Mouse (Mus musculus): ENCODE data around the gene Cubn.

The Cubn gene

DNA sequence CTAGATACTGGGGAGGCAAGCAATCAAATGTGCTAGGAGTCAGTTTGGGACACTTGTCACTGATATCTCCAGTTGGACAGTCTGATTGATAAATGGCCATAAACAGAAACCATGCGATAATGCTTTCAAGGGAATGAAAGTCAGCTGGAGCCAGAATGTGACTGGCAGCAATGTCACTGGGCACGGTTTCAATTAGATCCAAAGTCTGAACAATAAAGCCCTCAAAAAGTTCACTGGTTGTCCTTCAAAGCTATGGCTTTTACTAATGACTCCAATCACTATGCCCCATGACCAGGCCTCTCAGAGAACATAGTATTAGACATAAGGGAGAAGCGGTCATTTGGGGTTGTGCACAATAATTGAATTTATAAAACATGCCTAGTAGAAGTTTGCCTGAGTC, 7.0 kb downstream of the Cubn start:
- no peak for DNase-seq (ENCODE audit: low spot score)

DNA sequence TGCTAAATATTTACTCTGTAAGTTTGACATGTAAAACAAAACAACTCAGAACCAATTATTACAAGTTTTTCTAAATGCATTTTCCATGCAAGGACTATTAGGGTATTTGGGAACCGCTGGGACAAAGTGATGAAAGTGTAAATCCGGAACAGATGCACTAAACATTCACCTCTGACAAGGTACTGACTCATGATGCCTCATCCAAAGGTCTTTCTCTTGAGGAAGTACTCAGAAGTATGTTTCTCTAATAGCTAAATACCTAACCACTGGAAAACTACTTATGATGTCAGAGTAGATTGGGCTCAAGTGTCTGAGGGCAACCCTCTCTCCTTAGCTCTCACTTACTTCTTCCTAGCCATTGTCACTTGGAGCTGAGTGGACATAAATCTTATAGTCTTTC, 10.9 kb downstream of the Cubn start:
- no peak for DNase-seq (ENCODE audit: low spot score)

DNA sequence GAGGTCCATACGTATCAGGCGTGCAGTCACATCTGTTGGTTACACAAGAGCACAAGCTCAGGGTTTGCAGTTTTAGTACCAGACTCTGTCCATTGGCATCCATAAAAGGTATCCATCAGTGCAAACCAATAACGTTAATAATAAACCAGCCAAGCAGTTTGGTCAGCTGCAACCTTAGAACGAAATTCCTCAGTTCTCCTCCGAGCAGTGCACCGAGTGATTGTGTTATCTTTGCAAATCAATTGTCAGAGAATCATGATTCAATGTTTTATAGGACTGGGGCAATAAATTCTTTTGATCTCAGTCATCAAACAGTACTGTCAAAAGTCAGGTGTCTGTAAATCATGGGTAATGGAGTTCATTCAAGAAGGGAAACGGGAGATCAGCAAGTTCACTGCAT, 12.4 kb downstream of the Cubn start:
- no peak for DNase-seq (ENCODE audit: low spot score)

DNA sequence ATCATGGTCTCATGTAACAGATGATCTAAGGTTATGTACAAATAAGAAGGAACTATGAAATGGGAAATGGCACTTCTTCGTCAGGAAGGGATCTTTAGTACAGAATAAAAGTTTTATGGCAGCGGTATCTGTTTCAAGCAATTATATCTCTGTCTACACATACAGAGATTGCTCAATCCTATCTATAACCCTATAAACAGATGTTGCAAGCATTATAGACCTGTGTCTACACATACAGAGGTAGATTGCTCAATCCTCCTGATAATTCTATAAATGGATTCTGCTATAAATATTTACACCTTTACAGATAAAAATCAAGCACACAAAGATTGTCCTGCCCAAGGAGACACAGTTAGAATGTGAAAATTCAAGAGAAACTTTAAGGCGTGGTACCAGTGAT, 21.5 kb downstream of the Cubn start:
- no peak for DNase-seq (ENCODE audit: low spot score)

DNA sequence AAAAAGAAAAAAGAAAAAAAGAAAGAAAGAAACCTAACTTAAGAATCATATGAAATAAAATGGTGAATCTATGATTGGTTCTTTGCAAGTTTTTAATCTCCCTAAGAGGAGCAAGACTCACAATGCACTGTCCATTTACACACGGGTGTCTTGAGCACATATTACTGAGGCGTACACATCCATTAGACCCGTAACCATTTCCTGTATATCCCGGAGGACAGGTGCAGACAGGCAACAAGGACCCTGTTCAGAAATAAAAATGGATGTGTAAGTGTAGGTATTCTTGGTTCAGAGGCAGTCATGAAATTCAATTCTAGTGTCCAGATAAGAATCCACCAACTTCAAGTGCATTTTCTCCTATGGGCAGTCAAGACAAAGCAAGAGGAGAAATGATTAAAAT, 22.0 kb downstream of the Cubn start:
- no peak for DNase-seq (ENCODE audit: low spot score)

DNA sequence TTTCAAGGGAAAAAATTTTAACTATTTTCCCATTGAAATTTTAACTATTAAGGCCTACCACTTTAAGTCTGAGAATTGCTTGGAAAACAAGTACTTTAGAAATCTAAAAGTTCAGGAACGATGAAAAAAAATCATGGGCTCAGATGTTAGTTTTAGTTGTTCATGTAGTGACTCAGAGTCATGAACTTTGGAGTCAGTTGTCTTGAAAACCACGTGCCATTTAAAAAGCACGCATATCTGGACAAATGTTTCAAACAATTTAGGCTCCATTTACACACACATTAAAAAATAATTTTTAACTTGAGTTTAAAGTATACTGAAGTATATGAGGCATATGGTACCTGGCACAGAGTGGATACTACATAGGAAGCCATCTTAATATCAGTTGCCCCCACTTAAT, 24.9 kb downstream of the Cubn start:
- DNase-seq (ENCODE audit: low spot score): no peak

DNA sequence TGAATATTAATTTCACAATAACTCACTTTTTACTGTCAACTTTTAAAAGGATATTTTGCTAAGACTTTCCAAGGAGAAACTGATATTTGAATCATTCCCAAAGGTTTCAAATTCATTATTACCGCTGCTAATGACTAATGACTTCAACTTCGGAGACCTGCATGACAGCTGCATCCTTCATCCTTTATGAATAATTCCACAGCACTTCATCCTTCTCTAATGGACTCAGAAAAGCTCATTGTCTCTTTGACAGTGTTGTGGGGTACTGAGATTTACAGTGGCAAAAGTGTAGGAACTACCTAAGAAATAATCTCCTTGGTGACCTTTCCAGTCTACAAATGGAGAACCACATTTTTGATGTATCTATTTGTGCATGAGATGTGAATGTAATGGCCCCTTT, 33.5 kb downstream of the Cubn start:
- DNase-seq (ENCODE audit: low spot score): no peak

DNA sequence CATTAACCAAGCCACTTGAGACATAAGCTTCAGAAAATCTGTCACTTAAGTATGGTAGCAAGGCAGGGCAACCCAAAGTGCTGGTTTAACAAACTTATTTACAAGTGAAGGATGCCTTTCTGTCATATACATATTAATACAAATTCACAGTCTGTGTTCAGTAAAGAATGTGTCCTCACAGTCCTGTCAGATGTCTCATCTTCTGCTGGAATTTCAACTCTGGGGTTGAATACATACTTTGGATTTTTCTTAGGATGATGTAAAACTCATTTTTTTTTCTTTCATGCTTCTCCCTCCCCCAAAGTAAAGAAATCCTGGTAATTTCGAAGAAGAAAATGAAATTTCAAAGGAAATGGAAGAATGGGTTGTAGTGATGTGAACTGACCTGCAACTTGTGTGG, 34.8 kb downstream of the Cubn start:
- no peak for DNase-seq (ENCODE audit: low spot score)

DNA sequence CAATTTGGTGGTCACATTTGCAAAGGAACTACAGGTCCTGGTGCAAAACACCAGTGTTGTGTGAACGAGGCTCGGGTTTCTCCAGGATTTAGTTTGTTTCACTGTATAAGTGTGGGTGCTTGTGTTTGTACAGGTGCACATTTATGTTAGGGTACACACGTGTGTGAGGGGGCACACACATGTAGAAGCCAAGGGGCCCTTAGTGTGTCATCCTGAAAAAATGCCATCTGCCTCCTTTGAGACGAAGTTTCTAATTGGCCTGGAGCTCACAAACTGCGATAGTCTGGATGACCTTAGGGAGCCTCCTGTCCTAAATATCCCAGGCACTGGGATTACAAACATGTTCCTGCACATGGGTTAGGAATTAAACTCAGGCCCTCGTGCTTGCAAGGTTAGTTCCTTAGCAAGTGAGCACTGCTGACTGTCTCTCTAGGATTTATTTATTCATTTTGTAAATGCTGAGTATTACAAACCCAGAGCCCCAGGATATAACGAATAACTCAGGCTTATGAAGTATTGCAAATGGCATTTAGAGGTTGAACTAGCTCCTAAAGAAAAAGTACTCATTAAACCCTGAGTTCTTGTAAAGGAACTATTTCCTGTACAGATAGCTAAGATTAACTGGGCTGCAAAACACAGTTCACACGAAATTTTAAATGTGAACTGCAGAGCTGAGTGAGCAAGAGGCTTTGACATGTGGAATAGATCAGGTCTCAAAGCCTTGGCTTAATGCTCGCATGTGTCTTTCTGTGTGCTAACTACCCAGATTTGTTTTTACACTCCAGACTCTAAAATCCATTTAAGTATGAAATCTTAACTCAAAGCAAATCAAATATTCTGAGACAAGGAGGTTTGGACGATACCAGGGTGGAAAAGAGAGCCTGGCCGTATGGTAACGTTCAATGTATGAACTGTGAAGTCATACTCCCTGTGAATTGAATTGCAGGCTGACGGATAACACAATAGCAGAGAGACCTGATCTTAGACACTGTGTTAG, 39.8 kb downstream of the Cubn start:
- DNase-seq (ENCODE audit: low spot score): no peak

DNA sequence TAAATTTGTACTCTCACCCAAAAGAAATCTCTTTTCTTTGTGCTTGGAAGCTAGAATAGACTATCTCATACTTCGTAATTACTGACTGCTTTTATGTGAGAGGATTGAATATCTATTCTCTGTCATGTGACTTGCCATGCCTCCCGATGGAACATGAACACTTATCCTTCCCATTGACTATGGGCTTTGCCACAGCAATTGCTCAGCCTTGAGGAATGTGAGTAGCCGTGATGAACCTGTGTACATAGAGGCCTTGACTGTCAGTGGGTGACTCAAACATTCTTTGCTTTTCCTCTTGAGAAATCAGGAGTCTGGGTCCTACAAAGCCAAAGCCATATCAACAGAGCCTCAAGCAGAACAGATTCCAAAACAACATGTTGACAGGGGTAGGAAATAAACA, 40.7 kb downstream of the Cubn start:
- DNase-seq (ENCODE audit: low spot score): no peak

DNA sequence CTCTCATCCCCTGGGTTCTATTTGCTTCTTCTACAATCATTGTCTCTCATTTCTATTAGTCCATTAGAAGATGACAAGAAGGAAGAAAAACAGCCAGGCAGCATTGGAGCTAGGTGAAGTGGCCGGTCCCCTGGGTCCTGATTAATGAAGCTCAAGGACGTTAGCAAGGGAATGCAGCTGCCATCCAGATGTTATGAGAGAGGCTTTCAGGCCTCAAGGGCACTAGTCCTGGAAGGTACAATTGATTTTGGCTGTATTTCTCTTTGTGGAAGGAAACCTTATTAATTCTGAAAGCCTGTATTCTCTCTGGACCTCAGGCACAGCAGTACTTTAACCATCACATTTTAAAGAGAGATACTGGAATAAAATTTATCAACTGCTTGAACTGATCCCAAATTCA, 41.1 kb downstream of the Cubn start:
- DNase-seq (ENCODE audit: low spot score): no peak

DNA sequence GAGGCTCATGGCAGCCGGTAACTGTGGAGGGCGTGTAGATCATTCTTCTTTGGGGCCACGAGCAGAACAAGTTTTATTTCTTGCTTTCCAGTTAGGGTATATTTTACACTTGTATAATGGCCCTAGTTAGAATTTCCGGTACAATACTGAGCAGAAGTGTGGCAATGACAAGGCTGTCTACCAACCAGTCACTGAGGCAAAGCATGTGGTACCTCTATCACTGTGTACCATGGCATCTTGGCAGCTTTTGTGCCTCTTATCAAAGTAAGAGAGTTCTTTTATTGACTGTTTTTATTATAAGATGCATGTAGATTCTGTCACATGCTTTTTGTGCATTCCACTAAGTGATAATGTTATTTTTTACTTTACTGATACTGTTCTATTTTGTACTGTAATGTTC, 46.5 kb downstream of the Cubn start:
- no peak for DNase-seq (ENCODE audit: low spot score)

DNA sequence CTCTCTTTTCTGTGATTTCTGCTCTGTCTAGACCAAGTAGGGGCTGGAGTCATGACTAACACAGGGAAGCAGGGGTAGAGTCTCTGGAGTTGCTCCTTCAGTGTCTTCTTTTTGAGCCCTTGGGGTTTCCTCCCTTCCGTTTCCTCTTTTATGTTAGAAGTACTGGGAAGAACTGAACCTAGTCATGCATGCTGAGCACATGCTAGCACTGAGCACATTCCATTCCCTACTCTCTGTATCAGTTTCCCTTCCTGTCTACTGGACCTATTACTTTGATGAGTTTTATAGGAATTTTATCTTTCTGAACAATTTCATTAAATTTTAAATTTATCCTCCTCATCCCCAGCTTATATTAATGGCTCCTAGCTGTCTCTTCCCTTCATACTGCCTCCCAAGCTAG, 52.6 kb downstream of the Cubn start:
- DNase-seq (ENCODE audit: low spot score): no peak

DNA sequence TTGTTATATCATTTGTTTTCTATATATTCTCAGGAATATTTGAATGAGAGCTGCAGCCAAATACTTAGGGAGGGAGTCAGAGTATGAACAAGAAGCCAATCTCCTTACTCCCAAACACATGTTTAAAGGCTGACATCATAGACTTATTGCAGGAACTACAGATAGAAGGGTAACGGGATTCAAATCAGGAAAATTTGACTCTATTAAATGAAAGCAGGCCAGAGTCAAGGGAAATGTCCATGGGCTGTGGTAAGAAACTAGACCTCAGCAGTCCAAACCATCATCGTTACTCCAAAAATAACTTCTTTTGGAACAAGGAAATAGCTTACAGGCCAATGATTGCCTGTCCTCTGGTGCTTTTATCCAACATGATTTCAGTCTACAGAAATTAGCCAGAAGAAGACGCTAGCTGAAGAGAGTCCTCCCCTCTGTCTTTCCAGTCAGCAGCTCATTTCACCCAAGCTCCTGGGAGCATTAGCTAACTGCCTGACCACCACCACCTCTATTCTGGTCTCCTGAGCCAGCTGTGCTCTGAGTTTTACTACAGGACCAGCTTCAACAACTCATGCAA, 53.3 kb downstream of the Cubn start:
- no peak for DNase-seq (ENCODE audit: low spot score)

DNA sequence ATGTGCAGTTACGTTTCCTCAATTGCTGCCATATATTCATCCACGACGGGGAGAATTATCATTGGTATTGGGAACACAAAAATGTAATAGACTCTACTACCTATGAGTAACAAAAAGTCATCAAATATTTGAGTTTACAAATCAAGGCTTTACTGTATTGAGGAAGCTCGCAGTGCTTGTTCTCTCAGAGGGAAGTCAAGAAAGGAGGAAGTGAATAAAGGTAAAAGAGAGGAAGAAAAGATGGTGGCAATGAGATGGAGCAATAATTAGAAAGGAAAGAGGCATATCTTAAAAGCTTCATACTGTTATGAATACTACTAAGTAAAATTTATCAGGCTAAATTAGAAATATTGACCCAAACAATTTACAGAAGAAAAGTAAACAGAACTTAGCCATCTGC, 59.6 kb downstream of the Cubn start:
- no peak for DNase-seq (ENCODE audit: low spot score)

DNA sequence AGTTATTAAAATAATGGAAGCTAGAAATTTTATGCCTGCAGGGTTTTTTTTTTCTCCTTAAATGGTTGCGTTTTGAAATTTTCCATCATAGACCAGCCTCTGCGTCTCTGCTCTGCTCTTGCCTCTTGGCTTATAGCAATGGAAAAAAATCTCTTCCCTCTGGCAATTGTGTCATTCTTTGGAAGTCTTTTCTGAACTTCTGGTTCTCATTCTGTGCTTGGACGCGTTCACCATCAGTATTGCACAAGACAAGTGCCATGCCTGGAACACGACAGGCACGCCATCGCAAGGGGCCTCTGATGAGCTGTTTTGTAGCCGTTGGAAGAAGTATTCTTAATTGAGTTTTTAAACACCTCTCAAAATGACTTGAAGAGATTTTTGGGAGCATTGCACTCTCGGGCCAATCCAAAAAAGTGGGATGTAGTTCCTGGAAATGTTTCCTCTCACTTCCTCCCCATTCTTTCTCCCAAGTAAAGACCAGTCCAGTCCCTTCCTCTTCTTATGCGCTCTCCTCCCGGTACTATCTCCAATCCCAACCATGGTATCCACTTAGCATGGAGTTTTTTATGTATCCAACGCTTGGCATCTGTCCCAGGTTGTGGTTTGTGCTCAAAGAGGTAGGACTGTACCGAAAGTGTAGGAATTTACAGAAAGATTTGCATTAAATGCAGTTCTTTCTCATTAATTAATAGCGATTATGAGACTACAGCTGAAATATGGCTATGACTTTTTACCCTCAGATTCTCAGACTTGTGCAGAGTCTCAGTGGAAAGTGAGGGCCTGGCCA, 69.4 kb downstream of the Cubn start:
- DNase-seq (ENCODE audit: low spot score): no peak

DNA sequence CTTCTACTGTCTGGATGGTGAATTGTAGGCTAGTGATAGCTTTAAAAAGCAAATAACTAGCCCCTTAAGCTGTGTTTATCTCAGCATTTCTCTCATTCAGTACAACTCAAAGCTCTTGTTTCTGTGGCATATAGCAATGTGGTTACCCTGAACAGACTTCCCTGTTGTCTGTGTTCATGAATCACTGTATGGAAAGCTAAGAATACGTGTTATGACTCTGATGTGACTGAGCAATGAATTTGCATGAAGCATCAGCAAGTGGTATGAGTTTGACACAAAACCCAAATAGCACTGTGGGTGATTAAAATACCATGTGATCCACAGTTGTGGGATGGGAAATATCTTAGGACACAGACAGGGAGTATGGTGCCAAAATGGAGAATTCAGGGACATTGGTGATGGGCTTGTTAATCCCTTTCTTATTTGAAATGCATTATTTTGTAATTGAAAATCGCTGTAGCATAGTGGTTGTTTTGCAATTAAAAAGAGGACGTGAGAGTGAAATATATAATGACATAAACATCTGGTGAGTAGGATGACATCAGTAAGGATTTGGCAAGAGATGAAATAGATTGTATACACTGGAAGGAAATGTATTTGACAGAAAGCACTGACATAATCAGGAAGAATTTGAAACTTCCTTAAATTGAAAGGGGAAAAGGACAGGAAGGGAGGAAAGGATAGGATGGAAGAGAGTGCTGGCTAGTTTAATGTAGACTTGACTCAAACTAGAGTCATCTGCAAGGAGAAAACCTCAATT, 74.7 kb downstream of the Cubn start:
- DNase-seq (ENCODE audit: low spot score): no peak

DNA sequence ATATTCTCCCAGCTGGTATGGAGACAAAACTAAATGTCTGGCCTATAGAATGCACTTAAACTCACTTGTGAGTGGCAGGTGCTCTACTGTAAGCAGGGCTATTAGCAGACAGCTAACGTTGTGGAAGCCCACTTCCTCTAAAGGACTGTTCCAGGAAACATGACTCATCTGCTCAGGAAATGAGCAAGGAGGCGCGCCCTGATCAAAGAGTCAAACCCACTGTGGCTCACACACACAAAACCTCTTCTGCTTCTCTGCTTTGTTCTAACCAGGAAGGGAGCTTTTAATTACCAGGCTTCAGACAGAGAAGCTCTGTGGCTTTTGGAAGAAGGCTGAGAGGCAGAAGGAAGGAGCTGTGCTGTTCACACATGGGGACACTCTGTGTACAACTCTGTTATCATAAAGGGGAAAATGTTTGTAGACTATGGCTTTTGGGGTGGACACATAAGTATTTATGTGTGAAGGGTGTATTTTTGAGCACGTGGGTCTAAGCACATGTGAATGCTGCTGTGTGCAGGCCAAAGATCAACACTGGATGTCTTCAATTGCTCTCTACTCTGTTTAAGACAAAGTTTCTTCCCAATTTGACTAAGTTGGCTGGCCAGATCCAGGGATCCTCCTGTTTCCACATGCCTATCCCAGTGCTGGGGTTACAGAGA, 78.0 kb downstream of the Cubn start:
- peak; percentile 45 for DNase-seq (ENCODE audit: low spot score)

DNA sequence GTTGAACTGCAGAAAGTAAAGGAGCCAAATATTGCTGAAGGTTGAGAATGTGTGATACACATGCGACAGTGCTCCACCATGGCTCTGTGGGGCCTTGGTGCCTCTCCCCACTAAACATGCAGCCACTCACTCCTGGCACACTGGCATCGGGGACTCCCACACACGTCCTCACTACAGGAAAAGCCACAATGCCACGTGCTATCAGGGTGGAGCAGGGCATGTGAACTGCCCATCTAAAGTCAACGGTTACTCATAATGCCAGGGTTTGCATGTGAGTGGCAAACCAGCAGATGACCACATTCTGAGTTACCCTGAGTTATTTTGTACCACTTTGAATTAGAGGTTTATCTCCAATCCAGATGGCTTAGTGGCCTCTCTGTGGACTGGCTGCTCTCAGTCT, 81.0 kb downstream of the Cubn start:
- DNase-seq (ENCODE audit: low spot score): peak; percentile 13

DNA sequence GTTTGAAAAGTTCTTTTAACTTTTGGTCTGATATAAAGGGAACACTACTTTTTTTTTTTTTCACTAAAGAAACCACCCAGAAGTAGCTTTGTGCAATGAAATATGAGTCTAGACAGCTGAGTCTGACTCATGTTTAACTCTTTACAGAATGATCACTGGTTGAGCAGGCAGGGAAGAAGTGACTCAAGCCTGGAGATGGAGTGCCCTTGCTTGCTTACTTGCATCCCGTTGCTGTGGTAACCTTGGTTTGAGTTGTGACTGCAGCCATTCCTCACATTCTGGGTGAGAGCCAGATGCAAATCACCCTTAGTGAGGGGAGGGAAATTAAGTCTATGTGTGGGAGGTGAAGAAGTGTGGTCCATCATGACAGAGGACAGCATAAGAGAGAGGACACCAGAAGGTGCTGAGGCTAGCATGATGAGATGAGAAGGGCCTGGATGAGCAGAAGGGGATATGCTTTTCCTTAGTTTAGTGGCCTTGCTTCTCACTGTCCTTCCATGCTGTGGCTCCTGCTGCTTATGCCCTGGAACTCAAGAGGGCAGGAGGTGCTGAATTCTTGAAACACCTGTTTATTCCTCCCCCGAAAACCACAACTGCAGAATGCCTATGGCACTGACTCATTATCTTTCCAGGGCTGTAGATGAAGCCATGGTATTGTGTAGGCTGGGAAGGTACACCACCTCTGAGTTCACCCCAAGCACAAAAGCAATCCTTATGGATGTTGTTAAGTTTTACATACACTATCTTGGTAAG, 81.7 kb downstream of the Cubn start:
- peak; percentile 7 for DNase-seq (ENCODE audit: low spot score)

DNA sequence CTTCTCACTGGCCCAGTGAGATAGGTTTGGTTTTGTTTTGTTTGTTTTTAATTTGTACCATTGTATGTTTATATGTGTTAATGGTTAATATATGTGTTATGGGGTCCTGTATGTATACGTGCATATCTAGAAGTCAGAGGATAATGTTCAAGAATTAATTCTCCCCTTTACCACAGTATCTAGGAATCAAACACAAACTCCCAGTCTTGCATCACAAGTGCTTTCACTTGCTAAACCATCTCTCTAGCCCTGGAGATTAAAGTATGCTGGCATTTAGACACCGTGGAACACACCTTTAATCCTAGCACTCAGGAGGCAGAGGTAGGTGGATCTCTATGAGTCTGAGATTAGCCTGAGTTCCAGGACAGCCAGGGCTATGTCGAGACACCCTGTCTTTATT, 83.3 kb downstream of the Cubn start:
- no peak for DNase-seq (ENCODE audit: low spot score)

Measured in urinary bladder, postnatal 14 days (tissue).